Mouse (Mus musculus): ENCODE measurements around the gene Arl2.
"Not testable (repeated sequence)": the region's sequence is repeated elsewhere in the genome, so short reads cannot be mapped to it uniquely, and the experiment has no call there.

The Arl2 gene

GRCm38 (mm10) chr19:6141394-6141749, at the start of gene Arl2:
Gene Arl2 (minus strand): TSS chr19:6141548.
- peak; percentile 92 for DNase-seq (ENCODE audit: low read depth, low spot score)

GRCm38 (mm10) chr19:6184131-6184530, 42.8 kb upstream of the Arl2 start, which contains the start of gene Majin:
Gene Majin (plus strand): TSS chr19:6184388.
- DNase-seq (ENCODE audit: low read depth, low spot score): no peak

- DNase-seq (ENCODE audit: low read depth, low spot score): no peak
Measured at GRCm38 (mm10) chr19:6182534-6182933, 41.2 kb upstream of the Arl2 start.

GRCm38 (mm10) chr19:6181629-6182028, 40.3 kb upstream of the Arl2 start:
- peak; percentile 58 for DNase-seq (ENCODE audit: low read depth, low spot score)

DNA sequence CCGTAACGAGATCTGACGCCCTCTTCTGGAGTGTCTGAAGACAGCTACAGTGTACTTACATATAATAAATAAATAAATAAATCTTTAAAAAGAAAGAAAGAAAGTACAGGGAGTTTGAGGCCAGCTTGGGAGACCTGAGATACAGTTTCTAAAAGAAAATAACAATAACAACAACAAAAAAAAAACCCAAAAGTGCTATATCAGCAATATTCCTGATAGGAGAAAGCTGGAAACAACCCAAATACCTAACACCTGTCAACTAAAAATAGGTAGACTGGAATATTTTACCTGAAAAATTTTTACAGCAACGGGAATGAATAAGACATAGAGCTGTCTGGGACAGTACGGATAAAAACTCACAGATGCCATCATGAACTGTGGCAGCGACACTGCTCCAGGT, 37.4 kb upstream of the Arl2 start:
- no peak for DNase-seq (ENCODE audit: low read depth, low spot score)

- DNase-seq (ENCODE audit: low read depth, low spot score): no peak
Measured at GRCm38 (mm10) chr19:6174771-6175170, 33.4 kb upstream of the Arl2 start.

GRCm38 (mm10) chr19:6171215-6171614, 29.9 kb upstream of the Arl2 start:
- no peak for DNase-seq (ENCODE audit: low read depth, low spot score)

- no peak for DNase-seq (ENCODE audit: low read depth, low spot score)
Measured at GRCm38 (mm10) chr19:6166750-6167149, 25.4 kb upstream of the Arl2 start.

- no peak for DNase-seq (ENCODE audit: low read depth, low spot score)
Measured at GRCm38 (mm10) chr19:6163872-6164547, 22.7 kb upstream of the Arl2 start.

GRCm38 (mm10) chr19:6157220-6157619, 15.9 kb upstream of the Arl2 start:
- no peak for DNase-seq (ENCODE audit: low read depth, low spot score)

GRCm38 (mm10) chr19:6156372-6156771, 15.0 kb upstream of the Arl2 start:
- DNase-seq (ENCODE audit: low read depth, low spot score): no peak

DNA sequence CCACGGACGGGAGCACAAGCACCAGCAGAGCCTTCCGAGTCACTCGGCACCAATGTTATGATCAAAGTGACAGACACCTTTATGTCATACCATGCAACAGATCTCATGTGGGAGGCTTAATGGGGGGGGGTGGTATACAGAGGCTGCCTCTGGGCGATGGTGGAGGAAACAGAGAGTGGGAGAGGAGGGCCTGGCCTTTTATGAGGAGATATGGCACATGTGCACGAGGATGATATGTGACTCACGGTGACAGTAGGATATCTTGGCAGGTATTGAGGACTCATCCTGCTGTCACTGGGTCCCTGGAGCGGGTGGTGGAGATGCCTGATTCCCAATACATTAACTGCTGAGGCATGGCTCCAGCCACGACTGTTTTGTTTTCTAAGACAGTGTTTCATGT, 13.8 kb upstream of the Arl2 start:
- no peak for DNase-seq (ENCODE audit: low read depth, low spot score)

GRCm38 (mm10) chr19:6144842-6145241, 3.5 kb upstream of the Arl2 start:
- DNase-seq (ENCODE audit: low read depth, low spot score): no peak

- peak; percentile 97 for DNase-seq (ENCODE audit: low read depth, low spot score)
Measured at GRCm38 (mm10) chr19:6140678-6141393, 512 bp downstream of the Arl2 start, which contains the start of gene Batf2. Gene Batf2 (plus strand): TSS chr19:6140983.

DNA sequence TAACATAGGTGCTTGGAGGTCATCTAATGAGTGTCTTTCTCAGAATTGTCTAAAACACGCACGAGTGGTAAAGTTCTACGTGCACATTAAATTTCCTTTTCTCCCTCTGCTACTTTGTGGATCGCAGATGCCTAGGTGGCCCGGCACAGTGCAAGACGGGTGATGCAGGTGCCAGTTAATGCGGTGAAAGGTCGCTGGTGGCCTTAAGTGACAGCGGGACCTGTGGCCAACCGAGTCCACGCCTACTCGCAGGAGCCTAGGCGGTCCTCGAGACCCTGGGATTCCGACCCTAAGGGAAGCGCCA, 1.0 kb downstream of the Arl2 start:
- no peak for DNase-seq (ENCODE audit: low read depth, low spot score)

GRCm38 (mm10) chr19:6139701-6140100, 1.6 kb downstream of the Arl2 start:
- DNase-seq (ENCODE audit: low read depth, low spot score): no peak

GRCm38 (mm10) chr19:6136397-6136796, 5.0 kb downstream of the Arl2 start:
- no peak for DNase-seq (ENCODE audit: low read depth, low spot score)

GRCm38 (mm10) chr19:6133197-6133596, 8.2 kb downstream of the Arl2 start:
- not testable (repeated sequence) for DNase-seq (ENCODE audit: low read depth, low spot score)

GRCm38 (mm10) chr19:6132171-6132827, 9.0 kb downstream of the Arl2 start:
- no peak for DNase-seq (ENCODE audit: low read depth, low spot score)

GRCm38 (mm10) chr19:6130414-6131128, 10.8 kb downstream of the Arl2 start:
- DNase-seq (ENCODE audit: low read depth, low spot score): not testable (repeated sequence)

DNA sequence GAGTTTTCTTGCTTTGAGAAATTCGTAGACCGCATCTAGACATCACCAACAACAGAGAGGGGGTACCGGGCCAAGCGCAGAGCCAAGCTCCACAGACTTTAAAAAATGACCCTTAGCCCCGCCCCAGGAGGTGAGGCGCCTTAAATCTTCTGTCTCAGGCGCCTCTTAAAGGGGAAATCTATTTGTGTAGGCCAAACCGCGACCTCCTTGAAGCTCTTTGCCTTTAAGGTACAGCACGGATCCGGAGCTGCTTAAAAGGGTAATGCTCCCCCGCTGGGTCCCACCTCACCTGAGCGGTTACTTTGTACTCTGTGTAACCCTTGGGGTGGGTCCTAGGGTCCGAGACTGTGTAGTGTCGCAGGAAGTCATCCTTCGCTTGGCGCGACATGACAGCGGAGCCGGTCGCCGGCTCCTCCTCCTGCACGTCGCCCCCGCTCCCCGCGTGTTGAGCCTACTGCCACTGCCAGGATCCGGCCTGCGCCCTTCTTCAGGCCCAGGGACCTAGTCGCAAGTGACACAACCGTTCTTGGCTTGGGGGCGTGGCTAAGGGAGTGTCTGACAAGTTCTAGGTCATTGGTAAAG, 13.5 kb downstream of the Arl2 start, which contains the start of gene Snx15:
Gene Snx15, minus strand, starts transcription at position 545 of the 582 bp plus-strand sequence.
- peak; percentile 95 for DNase-seq (ENCODE audit: low read depth, low spot score)

Data from forelimb bud, embryonic 11.5 days (tissue).